Mouse (Mus musculus): ENCODE results near the gene Qrich1.

Qrich1 gene

GRCm38 (mm10) chr9:108516380-108517251 is at the start of gene Qrich1:
Qrich1 (plus strand) TSS chr9:108516806.
- in situ Hi-C loops (cut with MboI; ENCODE audit: unreplicated experiment in 2 of 2): no loop called here

DNA sequence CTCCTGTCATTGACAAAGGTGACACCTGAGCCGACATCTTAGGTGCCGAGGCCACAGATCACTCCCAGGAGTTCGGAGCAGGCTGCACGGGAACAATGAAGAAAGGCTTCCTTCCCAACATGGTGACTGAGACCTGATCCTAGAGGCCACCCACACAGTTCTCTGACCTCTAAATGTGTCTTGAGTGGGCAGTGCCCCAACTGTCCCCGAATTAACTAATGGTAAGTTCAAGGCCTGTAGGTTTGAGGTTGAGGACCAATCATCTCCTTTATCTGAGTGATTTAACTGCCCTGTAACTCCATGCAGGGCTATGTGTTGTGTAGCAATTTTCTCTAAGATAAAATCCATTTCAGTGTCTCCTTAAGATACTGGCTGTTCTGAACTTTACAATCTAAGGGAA is 47.2 kb upstream of the Qrich1 start:
- in situ Hi-C loops (cut with MboI; ENCODE audit: unreplicated experiment in 2 of 2): no loop called here

DNA sequence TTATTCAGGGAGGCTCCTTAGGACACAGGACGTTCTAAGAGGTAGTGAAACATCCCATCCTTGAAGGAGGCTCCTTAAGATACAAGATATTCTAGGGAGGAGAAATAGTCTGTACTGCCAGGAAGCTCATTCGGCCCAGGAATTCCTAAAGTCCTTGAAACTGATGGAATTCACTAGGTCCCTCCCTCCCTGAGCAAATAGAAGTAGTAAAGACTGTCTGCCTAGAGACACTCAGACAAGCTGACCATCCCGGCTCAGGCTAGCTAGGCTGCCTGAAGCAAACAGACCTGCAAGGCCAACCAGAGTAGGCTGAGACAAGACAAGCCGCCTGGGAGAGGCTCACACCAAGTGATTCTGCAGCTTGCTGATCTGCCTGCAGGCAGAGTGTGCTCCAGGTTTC is 46.8 kb upstream of the Qrich1 start:
- in situ Hi-C loops (cut with MboI; ENCODE audit: unreplicated experiment in 2 of 2): no loop called here

DNA sequence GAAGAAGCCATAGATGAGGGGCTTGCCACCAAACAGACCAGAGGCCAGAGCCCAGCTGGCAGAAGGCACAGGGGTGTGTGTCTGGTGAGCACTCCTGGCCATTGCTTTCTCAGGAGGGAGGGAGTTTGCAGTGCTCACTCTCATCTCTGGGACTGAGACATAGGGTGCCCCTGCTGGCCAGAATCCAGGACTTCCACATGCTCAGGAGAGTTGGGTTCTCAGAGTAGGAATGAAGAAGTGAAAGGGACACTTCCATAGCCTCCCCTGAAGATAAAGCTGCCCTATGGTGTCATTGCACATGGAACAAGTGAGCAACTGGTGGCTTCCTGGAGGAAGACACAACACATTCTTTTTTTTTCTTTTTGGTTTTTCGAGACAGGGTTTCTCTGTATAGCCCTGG is 42.1 kb upstream of the Qrich1 start:
- in situ Hi-C loops (cut with MboI; ENCODE audit: unreplicated experiment in 2 of 2): no loop called here

GRCm38 (mm10) chr9:108478638-108479156 is 37.9 kb upstream of the Qrich1 start:
- in situ Hi-C loops (cut with MboI; ENCODE audit: unreplicated experiment in 2 of 2): no loop called here

DNA sequence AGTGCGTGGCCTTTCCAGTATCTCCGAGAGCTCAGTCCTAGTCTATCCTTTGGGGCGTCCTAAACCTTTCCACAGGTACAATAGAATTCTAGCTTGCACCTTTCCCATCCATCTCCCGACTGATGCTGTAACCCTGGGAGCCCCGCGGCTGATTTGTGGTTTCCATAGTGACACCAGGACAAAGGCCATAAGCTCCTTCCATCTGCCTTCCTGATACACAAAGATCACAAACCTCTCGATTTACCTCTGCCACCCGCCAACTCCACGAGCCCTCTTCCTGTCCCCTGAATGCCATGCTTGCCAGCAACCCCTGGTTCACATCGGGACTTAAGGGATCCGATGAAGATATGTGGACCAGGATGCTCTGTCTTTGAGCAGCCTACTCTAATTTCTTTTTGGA is 37.4 kb upstream of the Qrich1 start:
- in situ Hi-C loops (cut with MboI; ENCODE audit: unreplicated experiment in 2 of 2): no loop called here

DNA sequence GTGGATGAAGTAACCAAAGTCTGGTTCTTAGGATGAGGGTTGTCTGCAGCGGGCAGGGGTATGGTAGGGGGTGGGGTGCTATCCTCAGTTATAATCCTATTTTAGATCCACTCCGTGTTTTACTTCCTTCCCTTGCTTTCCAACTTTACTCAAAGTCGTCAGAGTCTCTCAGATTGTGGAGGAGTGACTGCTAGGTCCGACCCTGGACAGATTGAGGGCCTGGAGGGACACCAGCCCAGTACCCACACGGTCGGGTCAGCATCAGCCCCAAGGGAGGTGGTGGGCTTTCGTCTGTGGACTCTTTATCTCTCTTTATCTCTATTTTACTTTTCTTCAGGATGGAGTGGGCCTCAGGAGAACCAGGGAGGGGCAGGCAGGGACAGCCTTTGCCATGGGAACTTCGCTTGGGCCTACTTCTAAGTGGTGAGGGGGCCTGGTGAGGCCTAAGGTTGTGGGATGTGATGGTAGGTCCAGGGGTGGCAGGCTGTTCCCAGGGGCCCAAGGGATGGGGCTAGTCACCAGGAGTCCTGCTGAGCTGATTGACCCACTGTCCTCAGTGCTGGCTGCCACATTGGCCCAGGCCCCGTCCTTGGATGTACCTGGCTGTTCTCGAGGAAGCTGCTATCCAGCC is 36.8 kb upstream of the Qrich1 start, which contains the start of gene Lamb2:
Gene Lamb2 (plus strand): TSS at position 16 of the 631 bp plus-strand sequence.
- in situ Hi-C loops (cut with MboI; ENCODE audit: unreplicated experiment in 2 of 2): no loop called here

DNA sequence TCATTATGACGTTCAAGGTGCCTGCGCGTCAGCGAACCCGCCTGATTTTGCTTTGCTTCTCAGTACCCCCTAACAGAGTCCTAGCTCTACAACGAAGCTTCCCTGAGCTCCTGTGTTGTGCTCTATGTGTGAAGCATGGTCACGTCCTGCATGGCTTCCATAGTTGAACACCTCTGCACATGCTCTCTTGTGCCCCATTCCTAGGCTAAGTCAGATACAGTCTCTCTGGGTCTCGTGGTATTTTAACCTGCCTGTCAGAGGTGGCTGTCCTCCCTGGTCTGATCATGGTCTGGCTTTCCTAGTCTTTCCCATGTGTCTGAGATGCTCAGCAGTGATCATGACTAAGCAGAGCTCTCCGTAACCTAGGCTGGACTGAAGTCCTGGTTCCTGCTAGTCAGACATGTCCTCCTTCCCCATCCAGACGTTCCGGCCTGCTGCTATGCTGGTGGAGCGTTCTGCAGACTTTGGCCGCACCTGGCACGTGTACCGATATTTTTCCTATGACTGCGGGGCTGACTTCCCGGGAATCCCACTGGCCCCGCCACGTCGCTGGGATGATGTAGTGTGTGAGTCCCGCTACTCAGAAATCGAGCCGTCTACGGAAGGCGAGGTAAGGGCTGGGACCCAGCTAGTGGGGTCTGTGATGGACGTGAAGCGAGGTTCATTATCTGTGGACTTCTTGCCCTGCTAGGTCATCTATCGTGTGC is 35.6 kb upstream of the Qrich1 start:
- in situ Hi-C loops (cut with MboI; ENCODE audit: unreplicated experiment in 2 of 2): no loop called here

- in situ Hi-C loops (cut with MboI; ENCODE audit: unreplicated experiment in 2 of 2): no loop called here
Measured at GRCm38 (mm10) chr9:108481520-108482210, 34.9 kb upstream of the Qrich1 start.

- in situ Hi-C loops (cut with MboI; ENCODE audit: unreplicated experiment in 2 of 2): no loop called here
Measured at GRCm38 (mm10) chr9:108483051-108483790, 33.4 kb upstream of the Qrich1 start.

- in situ Hi-C loops (cut with MboI; ENCODE audit: unreplicated experiment in 2 of 2): no loop called here
Measured at GRCm38 (mm10) chr9:108484021-108484420, 32.6 kb upstream of the Qrich1 start.

DNA sequence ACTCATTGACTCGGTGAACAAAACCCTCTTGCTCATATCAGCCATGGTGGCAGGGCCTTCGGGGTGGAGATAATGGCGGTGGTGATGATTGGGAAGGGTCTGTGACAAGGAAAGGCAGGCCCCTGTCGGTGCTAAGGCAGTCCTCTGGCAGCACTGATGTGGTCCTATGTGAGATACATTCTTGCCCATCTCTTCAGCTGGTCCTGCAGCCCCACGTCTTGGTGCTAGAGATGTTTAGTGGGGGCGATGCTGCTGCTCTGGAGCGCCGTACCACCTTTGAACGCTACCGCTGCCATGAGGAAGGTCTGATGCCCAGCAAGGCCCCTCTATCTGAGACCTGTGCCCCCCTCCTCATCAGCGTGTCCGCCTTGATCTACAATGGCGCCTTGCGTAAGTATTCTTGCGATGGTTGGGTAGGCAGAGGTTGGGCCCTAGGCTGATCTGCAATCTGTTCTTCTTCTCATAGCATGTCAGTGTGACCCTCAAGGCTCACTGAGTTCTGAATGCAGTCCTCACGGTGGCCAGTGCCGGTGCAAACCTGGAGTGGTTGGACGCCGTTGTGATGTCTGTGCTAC is 31.2 kb upstream of the Qrich1 start:
- in situ Hi-C loops (cut with MboI; ENCODE audit: unreplicated experiment in 2 of 2): no loop called here

DNA sequence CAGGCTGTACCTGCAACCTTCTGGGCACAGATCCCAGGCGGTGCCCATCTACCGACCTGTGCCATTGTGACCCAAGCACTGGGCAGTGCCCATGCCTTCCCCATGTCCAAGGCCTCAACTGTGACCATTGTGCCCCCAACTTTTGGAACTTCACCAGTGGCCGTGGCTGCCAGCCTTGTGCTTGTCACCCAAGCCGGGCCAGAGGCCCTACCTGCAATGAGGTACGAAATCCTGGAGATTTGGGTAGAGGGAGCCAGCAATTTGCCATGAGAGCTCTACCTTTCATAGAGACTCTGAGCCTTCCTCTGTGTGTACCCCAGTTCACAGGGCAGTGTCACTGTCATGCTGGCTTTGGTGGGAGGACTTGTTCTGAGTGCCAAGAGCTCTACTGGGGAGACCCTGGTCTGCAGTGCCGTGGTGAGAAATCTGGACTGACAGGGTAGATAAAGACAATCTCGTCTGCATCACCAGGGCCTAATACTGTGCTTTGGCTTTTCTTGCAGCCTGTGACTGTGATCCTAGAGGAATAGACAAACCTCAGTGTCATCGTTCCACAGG is 29.6 kb upstream of the Qrich1 start:
- in situ Hi-C loops (cut with MboI; ENCODE audit: unreplicated experiment in 2 of 2): no loop called here

- in situ Hi-C loops (cut with MboI; ENCODE audit: unreplicated experiment in 2 of 2): no loop called here
Measured at GRCm38 (mm10) chr9:108488403-108488802, 28.2 kb upstream of the Qrich1 start.

- in situ Hi-C loops (cut with MboI; ENCODE audit: unreplicated experiment in 2 of 2): no loop called here
Measured at GRCm38 (mm10) chr9:108489215-108489614, 27.4 kb upstream of the Qrich1 start.

DNA sequence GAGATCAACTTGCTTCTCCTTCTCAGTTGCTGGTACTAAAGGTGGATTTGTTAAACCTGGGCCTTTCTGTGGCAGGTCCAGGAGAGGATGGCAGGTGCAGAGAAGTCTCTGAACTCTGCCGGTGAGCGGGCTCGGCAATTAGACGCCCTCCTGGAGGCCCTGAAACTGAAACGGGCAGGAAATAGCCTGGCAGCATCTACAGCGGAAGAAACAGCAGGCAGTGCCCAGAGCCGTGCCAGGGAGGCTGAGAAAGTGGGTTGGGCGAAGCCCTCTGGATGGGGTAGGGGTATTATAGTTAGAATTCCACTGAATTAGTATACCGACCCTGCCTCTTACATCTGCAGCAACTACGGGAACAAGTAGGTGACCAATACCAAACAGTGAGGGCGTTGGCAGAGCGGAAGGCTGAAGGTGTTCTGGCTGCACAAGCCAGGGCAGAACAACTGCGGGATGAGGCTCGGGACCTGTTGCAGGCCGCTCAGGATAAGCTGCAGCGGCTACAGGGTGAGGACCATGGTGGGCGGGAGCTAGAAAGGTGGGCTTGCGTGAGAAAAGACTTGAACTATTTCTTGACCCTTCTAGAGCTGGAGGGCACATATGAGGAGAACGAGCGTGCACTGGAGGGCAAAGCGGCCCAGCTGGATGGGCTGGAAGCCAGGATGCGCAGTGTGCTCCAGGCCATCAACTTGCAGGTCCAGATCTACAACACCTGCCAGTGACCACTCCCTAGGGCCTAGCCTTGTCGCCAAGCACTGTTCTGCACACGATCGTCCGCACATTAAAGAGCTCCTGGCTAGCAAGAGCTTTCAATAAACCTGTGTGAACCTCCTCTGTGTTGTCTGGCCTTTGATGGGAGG is 26.7 kb upstream of the Qrich1 start:
- in situ Hi-C loops (cut with MboI; ENCODE audit: unreplicated experiment in 2 of 2): no loop called here

GRCm38 (mm10) chr9:108490559-108491285 is 25.9 kb upstream of the Qrich1 start, which contains the start of gene Usp19:
Usp19 (plus strand) TSS chr9:108490602.
- in situ Hi-C loops (cut with MboI; ENCODE audit: unreplicated experiment in 2 of 2): no loop called here

GRCm38 (mm10) chr9:108491286-108491580 is 25.4 kb upstream of the Qrich1 start:
- in situ Hi-C loops (cut with MboI; ENCODE audit: unreplicated experiment in 2 of 2): no loop called here
